Mouse (Mus musculus): ENCODE measurements around the gene Mre11a. TPM values are rescaled to one million over a fixed set of nuclear protein-coding genes. Genes with fewer than 3 reads are reported as not detected.

The Mre11a gene
- polyA plus RNA-seq, 1 experiment from 2014 or later: 46.0 TPM

DNA sequence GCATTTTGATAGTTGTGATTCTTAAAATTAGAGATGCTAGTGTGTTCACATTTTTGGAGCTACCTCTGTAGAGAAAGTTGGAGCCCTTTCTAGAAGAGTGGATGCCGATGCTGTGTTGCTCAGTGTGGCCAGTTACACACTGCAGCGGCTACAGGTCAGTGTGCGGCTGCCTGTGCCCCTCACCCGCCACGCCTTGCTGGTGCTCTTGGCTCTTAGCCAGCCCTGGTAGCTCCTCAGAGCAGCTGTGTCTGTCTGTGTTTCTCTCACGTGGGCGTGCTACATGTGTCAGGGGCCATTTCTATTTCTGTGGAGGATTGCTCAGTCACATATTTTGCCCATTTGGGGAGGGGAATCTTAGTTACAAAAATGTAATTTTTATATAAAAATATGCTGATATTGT lies 55.1 kb downstream of the Mre11a start:
- Histone ChIP-seq H3K9me3 (no peaks in the 10 kb centered on the region), H3K4me3 (no peak overlapping the region), H3K4me1 (no peaks in the 10 kb centered on the region), H3K27ac (no peak overlapping the region), H3K36me3 (replicated peaks) (peaks cover 27% of the 10 kb centered on the region), H3K27me3 (ENCODE audit: poor library complexity, severe bottlenecking) (no peaks in the 10 kb centered on the region)
- 88% methylated on average over 7 of the region's 7 CpGs for WGBS
- no peak for DNase-seq (ENCODE audit: extremely low spot score, low spot score)

DNA sequence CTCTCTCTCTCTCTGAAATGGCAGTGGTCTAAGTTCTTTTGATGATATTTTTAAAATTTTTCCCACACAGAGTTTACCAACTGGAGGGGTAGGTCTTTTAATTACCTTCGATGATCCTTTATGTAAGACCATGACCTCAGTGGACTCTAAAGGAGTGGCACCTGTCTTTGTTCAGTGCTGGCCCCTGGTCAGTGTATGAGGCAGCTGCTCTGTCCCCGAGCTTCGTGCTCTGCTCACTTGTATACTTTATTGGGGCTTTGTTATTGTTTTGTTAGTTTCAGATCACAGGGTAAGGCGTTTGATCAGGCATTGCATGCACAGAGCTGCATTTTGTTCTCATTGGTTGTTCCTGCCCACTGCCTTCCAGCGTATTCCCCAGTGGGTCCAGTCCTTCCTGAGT lies 55.5 kb downstream of the Mre11a start:
- no peaks in the 10 kb centered on the region for H3K9me3 ChIP-seq
- H3K4me3 ChIP-seq: no peak overlapping the region
- no peak overlapping the region for H3K27ac ChIP-seq
- 90% methylated on average over 5 of the region's 5 CpGs for WGBS
- H3K27me3 ChIP-seq (ENCODE audit: poor library complexity, severe bottlenecking): no peaks in the 10 kb centered on the region
- no peak for DNase-seq (ENCODE audit: extremely low spot score, low spot score)
- H3K36me3 ChIP-seq (replicated peaks): peaks cover 23% of the 10 kb centered on the region
- H3K4me1 ChIP-seq: no peaks in the 10 kb centered on the region

- Histone ChIP-seq H3K9me3 (no peaks in the 10 kb centered on the region), H3K27me3 (ENCODE audit: poor library complexity, severe bottlenecking) (no peaks in the 10 kb centered on the region), H3K27ac (no peak overlapping the region), H3K4me3 (no peak overlapping the region), H3K36me3 (replicated peaks) (peaks cover 6% of the 10 kb centered on the region), H3K4me1 (no peaks in the 10 kb centered on the region)
- no peak for DNase-seq (ENCODE audit: extremely low spot score, low spot score)
- WGBS: 87% methylated on average over 10 of the region's 10 CpGs
Measured at GRCm38 (mm10) chr9:14841878-14842761, 57.7 kb downstream of the Mre11a start.

DNA sequence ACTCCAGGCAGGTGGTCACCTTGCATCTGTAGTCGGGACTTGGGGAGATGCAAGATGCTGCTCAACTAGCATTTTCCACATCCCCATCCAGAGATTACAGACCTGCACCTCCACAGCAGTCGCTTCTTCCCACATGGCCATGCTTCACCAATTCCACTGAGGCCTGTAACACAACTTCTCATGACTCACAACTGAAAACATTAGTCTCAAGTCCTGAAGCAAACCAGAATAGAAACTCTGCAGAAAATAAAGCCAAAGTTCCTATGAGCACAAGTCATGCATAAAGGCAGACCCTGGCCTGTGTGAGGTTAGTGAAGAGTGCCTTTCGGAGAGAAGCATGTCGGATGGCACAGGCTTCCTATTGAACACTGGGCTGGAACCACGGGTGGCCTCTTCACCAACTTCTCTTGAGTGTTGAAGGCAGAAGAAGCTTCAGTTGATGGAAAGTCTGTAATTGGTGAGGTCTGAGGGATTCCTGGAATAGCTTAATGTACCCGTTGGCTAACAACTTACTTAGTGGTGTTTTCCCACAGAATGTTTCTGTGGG lies 58.9 kb downstream of the Mre11a start:
- WGBS: 93% methylated on average over 6 of the region's 6 CpGs
- Histone ChIP-seq H3K27me3 (ENCODE audit: poor library complexity, severe bottlenecking) (no peaks in the 10 kb centered on the region), H3K4me3 (no peak overlapping the region), H3K36me3 (replicated peaks) (no peaks in the 10 kb centered on the region; the same call in 1 of the 2 replicates), H3K4me1 (no peaks in the 10 kb centered on the region), H3K9me3 (no peaks in the 10 kb centered on the region), H3K27ac (no peak overlapping the region)
- no peak for DNase-seq (ENCODE audit: extremely low spot score, low spot score)

GRCm38 (mm10) chr9:14843901-14844300 lies 59.4 kb downstream of the Mre11a start:
- 90% methylated on average over 3 of the region's 3 CpGs for WGBS
- H3K36me3 ChIP-seq (replicated peaks): no peaks in the 10 kb centered on the region; the same call in 1 of the 2 replicates
- no peaks in the 10 kb centered on the region for H3K9me3 ChIP-seq
- no peaks in the 10 kb centered on the region for H3K4me1 ChIP-seq
- no peak for DNase-seq (ENCODE audit: extremely low spot score, low spot score)
- H3K27me3 ChIP-seq (ENCODE audit: poor library complexity, severe bottlenecking): no peaks in the 10 kb centered on the region
- no peak overlapping the region for H3K4me3 ChIP-seq
- no peak overlapping the region for H3K27ac ChIP-seq

- 44% methylated on average over 5 of the region's 5 CpGs for WGBS
- no peak overlapping the region for H3K4me3 ChIP-seq
- no peak for DNase-seq (ENCODE audit: extremely low spot score, low spot score)
- no peaks in the 10 kb centered on the region for H3K27me3 ChIP-seq (ENCODE audit: poor library complexity, severe bottlenecking)
- no peaks in the 10 kb centered on the region; the same call in 1 of the 2 replicates for H3K36me3 ChIP-seq (replicated peaks)
- no peak overlapping the region for H3K27ac ChIP-seq
- peaks cover 6% of the 10 kb centered on the region; the same call in 1 of the 2 replicates for H3K9me3 ChIP-seq
- no peaks in the 10 kb centered on the region for H3K4me1 ChIP-seq
Measured at GRCm38 (mm10) chr9:14846428-14846827, 62.0 kb downstream of the Mre11a start.

- no peaks in the 10 kb centered on the region for H3K27me3 ChIP-seq (ENCODE audit: poor library complexity, severe bottlenecking)
- DNase-seq (ENCODE audit: extremely low spot score, low spot score): no peak
- WGBS: 82% methylated on average over 1 of the region's 1 CpGs
- H3K4me1 ChIP-seq: no peaks in the 10 kb centered on the region
- H3K36me3 ChIP-seq (replicated peaks): no peaks in the 10 kb centered on the region; the same call in 1 of the 2 replicates
- H3K4me3 ChIP-seq: no peak overlapping the region
- peaks cover 11% of the 10 kb centered on the region; the same call in 1 of the 2 replicates for H3K9me3 ChIP-seq
- H3K27ac ChIP-seq: no peak overlapping the region
Measured at GRCm38 (mm10) chr9:14848267-14848935, 63.9 kb downstream of the Mre11a start.

GRCm38 (mm10) chr9:14854585-14854984 lies 70.1 kb downstream of the Mre11a start:
- no peak for DNase-seq (ENCODE audit: extremely low spot score, low spot score)
- 60% methylated on average over 4 of the region's 4 CpGs for WGBS
- Histone ChIP-seq H3K27me3 (ENCODE audit: poor library complexity, severe bottlenecking) (peaks cover 28% of the 10 kb centered on the region), H3K27ac (no peak overlapping the region), H3K9me3 (peaks cover 8% of the 10 kb centered on the region; the same call in 1 of the 2 replicates), H3K4me3 (no peak overlapping the region), H3K36me3 (replicated peaks) (no peaks in the 10 kb centered on the region), H3K4me1 (peaks cover under 1% of the 10 kb centered on the region)

DNA sequence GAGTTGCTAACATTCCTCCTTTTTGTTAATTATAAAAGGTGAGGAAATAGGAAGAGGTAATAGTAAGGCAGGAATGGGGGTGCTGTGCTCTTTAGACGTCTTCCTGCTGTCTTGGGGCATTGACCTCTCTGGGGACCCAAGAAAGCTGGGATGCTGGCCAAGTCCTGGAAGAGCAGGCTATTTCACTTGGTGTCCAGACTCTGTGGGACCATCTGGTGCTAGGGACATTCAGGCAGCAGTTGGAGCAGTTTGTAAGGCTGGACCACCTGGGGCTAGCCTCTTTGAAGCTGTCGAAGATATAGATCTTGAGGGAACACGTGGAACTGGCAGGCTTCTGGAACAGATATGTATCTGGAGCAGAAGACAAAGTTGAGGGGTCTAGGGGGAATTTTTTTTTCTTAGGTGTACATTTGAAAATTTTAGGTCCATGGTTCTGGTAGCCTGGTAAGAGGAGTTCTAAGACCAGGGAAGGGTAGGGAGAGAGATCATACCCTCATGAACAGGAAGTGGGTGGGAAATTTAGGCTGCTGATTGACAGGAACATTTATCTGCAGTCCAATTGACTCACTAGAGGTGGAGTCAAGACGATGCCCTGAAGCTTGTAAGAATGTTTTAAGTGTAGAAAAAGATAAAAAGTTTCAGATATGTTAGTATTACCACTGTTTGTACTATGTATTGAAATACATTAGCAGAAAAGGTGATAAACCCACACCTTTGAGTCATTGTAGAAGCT lies 72.6 kb downstream of the Mre11a start:
- DNase-seq (ENCODE audit: extremely low spot score, low spot score): no peak
- H3K27me3 ChIP-seq (ENCODE audit: poor library complexity, severe bottlenecking): peaks cover 53% of the 10 kb centered on the region
- H3K4me1 ChIP-seq: peaks cover 10% of the 10 kb centered on the region
- no peaks in the 10 kb centered on the region for H3K9me3 ChIP-seq
- H3K36me3 ChIP-seq (replicated peaks): no peaks in the 10 kb centered on the region
- no peak overlapping the region for H3K4me3 ChIP-seq
- H3K27ac ChIP-seq: no peak overlapping the region
- 75% methylated on average over 4 of the region's 4 CpGs for WGBS

DNA sequence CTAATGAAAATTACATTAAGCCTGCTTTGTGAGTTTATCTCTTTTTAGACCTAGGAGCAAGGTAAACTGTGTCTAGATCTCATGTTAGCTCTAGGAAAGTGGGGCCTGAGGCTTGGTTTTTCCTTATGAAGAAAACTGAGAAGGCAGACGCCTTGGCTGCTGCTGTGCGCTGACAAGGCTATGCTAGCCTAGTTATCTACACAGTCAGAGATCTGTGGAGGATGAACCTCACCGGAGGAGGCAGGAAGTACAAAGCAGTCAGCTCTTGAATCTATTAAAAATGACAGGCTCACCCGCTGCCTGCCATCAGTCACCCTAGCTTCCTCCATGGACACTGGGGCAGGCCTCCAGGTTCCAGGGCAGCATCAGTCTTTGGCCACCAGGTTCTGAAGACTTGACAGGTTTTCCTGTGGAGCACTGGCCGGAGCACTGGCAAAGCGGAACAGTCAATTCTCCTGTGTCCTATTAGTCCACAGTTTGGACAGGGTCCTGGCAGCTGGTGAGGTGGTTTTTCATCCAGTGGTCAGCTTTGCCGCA lies 73.8 kb downstream of the Mre11a start:
- no peaks in the 10 kb centered on the region for H3K36me3 ChIP-seq (replicated peaks)
- no peaks in the 10 kb centered on the region for H3K9me3 ChIP-seq
- H3K4me1 ChIP-seq: peaks cover 10% of the 10 kb centered on the region
- peaks cover 64% of the 10 kb centered on the region for H3K27me3 ChIP-seq (ENCODE audit: poor library complexity, severe bottlenecking)
- H3K27ac ChIP-seq: no peak overlapping the region
- H3K4me3 ChIP-seq: no peak overlapping the region
- DNase-seq (ENCODE audit: extremely low spot score, low spot score): no peak
- 81% methylated on average over 7 of the region's 7 CpGs for WGBS

DNA sequence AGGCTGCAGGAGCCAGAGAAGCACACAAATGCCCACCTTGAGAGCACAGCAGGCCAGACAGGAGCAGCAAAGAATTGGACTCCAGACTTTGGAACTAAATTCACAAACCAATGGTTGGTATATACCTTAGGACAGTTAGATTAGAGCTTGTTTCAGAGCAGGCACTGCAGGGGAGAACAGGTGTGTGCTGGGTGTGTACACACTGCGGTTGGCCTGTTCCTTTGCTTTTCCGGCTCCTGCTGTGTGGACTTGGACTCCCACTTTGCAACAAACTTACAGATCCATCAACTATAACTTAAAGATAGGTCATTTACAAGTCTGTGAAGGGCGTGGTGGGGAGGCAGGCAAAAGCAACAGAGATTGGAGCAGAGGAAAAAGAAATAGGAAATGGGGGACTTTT lies 74.3 kb downstream of the Mre11a start:
- Histone ChIP-seq H3K27me3 (ENCODE audit: poor library complexity, severe bottlenecking) (peaks cover 70% of the 10 kb centered on the region), H3K4me3 (no peak overlapping the region), H3K27ac (no peak overlapping the region), H3K36me3 (replicated peaks) (no peaks in the 10 kb centered on the region), H3K4me1 (peaks cover 10% of the 10 kb centered on the region), H3K9me3 (no peaks in the 10 kb centered on the region)
- DNase-seq (ENCODE audit: extremely low spot score, low spot score): no peak
- 86% methylated on average over 3 of the region's 3 CpGs for WGBS

Data from forebrain, embryonic 10.5 days (tissue).